Mouse (Mus musculus) adipocyte (in vitro differentiated cells): ENCODE measurements around the gene Atg14.
"Not testable (repeated sequence)": the region's sequence is repeated elsewhere in the genome, so short reads cannot be mapped to it uniquely, and the experiment has no call there.

Source experiments
- DNase-seq: peaks from one replicate; pipeline ENCODE4 v3.0.0-alpha.2; 2016; ENCODE audit warnings: low spot score

Atg14 gene

DNA sequence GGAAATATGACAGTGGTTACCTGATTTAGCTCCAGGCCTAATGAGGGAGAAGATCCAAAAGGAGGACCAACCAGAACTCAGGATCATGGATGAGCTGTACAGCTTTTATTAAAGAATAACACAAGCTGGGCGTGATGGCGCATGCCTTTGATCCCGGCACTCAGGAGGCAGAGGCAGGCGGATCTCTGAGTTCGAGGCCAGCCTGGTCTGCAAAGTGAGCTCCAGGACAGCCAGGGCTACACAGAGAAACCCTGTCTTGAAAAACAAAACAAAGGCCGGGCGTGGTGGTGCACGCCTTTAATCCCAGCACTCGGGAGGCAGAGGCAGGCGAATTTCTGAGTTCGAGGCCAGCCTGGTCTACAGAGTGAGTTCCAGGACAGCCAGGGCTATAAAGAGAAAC is at the start of gene Atg14:
TSS of gene Atg14 (minus strand) at position 101 of the 400 bp plus-strand sequence.
- DNase-seq, result not testable (repeated sequence)

DNA sequence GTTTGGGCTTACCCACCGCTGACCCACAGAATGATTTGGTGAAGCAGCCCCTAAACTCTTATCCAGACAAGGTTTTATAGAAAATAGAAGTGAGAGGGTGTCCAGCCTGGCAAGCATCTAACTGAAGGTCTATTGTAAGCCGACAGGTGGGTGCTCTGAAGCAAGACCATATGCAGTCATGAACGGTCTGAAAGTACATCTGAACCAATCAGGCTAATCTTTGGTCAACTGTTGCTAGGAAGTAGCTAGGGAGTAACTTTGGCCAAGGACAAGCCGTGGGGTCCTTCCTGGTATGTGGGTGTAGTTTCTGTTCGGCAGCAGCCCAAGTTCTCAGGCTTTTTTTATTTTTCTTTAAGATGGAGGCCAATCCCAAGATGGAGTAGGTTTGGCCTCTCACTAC is 48.4 kb upstream of the Atg14 start:
- no peak for DNase-seq

DNA sequence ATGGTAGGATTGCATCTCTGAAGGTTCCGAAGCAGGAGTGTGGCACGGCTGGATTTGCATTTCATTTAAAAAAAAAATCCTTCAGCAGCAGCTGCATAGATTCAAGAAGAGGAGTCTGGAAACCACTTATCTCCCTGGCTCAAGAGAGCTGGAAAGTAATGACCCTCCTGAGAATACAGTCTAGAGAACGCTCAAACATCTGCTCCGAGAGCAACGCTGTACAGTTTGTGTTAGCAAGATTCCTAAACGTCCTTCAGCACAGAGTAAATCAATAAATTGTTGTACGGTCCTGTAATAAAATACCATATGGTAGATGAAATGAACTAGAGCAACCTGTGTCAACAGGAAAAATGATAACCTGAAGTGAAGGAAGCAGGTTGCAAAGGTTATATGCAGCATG is 42.8 kb upstream of the Atg14 start:
- DNase-seq, result no peak

DNA sequence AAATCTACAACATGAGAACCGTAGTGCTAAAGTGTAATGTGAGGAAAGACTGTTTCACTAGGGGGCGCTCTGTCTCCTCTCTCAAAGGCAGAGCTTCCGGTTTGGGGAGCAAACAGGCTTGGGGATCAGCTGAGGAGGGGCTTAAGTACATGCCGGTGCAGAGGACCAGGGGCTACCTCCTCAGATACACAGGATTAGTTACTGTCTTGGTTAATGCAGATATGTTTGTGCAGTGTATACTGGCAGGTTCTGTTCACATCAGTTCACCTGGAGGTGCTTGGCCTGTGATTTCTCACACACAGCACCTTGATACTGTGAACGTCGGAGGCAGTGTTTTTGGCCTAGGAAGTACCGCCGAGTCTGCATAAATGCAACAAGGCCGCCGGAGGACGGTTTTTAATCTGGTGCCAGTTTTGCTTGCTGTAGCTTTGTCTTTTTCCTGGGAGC is 27.5 kb upstream of the Atg14 start:
- DNase-seq, result peak; percentile 58

DNA sequence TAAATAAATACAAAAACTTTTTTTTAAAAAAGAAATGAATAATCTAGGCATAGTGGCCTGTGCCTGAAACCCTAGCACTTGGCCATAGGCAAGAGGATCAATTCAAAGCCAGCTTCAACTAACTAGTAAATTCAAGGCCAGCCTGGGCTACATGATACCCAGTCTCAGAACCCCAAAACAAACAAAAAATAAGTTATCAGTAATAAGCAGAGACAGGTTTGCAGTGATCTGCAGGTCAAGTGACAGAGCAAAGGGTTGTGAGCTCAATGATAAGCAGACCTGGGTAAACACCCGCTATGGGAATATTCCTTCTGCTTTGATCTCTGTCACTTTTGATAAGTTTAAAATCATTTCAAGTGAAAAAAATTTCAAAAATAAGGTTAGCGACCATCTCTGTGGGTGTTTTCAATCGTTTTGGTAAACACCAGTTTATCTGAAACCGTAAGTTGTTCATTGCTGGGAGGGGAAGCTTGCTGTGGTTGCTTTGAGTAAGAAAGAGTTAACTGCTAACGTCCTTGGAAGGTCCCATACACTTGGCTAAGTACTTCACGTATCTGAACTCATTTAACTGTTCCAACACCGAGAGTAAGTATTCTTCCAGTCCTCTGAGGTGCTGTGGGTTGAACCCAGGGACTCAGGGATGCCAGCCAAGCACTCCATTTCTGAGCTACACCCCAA is 24.1 kb upstream of the Atg14 start:
- no peak for DNase-seq

DNA sequence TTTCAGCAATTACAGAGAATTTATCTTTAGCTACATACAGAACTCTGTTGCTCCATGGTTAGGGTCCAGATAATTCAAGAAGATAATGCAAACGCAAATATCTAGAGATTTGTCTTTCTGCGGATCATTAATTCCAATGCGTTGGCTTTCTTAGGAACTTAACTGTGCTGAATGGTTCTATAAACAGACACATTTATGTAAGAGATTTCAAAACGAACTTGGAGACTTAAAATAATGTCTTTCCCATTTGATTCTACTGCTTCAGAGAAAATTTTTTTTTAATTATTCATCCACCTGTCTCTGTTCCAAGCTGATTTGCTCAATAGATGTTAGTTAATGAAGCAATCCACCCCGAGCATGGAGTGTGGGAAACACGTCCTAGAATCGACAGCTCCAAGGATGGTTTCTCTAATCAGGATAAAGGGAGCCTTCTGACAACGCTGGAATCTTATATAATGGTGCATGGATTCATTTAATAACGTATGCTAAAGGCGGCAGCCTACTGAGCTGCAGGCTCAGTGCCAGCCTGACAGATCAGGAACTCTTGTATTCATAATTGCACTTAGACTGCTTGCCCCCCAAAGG is 20.0 kb upstream of the Atg14 start:
- DNase-seq, result peak; percentile 54

DNA sequence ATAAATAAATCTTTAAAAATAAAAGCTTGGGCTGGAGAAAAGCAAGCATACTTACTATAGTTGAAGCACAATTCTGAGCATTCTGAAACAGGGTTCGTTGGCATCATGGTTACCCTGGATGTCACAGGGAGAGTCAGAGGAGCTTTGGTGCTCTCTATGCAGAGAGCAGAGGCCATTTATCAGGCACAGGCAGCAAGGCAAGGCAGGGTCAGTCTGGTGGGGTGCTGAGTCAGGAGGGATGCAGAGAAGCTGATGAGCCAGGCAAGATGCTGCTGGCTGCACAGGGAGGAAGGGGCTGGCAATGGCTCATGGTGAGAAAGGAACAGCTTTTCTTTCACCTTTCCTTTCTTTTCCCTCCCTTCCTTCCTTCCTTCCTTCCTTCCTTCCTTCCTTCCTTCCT is 19.0 kb upstream of the Atg14 start:
- no peak for DNase-seq

DNA sequence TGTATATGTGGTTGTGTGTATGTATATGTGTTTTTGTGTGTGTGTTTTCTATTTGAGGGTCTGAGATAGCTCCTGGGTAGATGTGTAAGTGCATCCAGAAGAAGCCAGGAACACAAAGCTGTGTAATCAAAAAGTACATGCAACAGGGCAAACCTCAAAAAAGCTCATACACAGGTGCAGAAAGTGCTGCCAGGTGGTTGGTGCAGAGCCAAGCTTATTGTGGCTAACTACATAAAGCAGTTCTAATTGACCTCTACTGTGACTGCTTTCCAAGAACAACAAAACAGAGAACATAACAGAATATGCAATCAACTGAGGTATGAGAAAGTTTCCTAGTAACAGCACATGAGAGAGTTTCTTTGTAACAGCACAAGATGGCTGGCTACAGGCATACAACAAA is 13.9 kb upstream of the Atg14 start:
- DNase-seq, result no peak

DNA sequence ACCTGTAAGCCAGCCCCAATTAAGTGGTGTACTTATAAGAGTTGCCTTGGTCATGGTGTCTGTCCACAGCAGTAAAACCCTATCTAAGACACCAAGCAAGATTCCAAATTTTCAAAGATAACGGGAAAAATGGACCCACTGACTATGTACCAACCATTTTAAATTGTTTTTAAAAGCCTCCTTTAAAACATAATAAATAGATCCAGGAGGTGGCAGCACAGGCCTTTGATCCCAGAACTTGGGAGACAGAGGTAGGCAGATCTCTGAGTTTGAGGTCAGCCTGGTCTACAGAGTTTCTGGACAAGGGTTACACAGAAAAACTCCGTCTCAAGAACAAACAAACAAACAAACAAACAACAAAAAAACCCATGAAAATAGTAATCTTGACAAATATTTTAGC is 11.2 kb upstream of the Atg14 start:
- DNase-seq, result no peak

DNA sequence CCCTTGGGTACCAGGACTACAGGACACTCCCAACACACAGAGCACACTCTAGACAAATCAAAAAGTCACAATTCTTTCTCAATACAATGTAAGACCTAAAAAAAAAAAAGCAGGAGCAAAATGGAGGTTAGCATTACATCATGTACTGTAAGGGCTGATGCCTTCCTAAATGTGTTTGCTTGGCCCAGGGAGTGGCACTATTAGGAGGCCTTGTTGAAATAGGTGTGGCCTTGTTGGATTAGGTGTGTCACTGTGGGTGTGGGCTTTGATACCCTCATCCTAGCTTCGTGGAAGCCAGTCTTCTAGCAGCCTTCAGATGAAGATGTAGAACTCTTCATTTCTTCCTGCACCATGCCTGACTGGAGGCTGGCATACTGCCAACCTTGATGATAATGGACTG is 10.8 kb upstream of the Atg14 start:
- no peak for DNase-seq

DNA sequence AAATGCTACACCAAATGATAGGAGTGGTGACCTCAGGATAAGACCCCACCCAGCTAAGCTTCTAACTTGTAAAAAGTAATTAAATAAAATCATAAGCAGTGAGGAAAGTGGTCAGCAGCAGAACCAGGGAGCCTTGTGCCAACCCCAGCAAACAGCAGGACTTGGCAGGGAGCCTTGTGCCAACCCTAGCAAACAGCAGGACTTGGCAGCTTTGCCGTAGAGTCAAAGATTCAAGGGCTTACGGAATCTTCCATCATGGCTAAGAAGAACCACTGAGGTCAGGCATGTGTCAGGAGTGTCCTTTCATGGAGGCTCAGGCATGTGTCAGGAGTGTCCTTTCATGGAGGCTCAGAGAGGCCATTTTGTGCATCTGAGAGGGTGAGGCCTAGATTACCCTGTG is 7.6 kb upstream of the Atg14 start:
- DNase-seq, result peak; percentile 69

DNA sequence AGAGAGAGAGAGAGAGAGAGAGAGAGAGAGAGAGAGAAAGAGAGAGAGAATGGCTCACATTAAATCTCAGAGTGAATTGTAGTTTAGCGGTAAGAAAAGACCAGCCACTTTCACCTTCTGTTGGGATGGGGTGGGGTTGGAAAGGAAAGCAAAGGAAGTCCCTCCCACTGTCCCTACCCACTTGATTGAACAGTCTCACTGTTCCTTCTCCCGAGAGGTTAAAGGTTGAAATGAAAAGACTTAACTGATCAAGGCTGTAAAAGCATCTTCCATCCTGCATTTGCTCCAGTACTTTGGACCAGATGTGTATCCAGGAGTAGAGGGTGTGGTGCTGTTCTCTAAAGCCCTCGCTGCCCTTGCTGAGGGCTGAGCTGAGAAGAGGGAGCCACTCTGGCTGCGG is 6.2 kb upstream of the Atg14 start:
- no peak for DNase-seq

DNA sequence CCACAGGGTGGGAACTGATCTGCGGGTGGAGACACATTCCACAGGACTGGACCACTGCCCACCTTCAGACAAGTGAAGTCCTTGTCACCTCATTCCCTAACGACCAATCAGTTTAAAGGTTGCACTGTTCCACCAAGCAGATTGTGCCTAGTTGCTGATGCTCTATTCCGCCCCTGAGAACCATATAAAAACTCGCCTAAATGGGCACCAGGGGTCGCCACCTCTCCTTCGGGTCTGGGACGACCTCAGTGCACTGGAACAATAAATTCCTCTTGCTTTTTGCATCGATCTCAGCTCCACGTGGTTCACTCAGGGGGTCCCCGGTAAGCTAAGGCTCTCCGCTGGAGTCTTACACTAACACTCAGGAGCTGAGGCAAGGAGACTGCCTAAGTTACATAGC is 4.3 kb upstream of the Atg14 start:
- DNase-seq, result no peak

DNA sequence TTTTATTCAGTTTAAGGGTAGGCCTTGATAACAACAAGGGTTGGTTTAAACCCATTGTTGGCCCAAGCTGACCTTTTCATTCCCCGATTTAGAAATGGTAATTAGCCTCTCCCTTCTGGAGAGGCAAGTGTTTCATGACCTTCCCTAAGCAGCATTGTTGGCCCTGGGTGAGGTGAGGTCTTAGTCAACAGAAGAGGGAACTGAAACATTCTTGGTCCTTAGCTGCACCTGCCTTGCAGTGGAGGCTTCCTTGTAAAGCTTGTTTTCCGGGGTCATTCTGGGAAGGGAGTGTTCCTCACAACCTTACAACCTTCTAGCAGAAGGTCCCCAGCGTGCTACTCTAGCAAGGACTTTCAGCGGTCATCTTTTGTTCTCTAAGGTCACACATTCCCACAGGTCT is 2.3 kb upstream of the Atg14 start:
- DNase-seq, result no peak

DNA sequence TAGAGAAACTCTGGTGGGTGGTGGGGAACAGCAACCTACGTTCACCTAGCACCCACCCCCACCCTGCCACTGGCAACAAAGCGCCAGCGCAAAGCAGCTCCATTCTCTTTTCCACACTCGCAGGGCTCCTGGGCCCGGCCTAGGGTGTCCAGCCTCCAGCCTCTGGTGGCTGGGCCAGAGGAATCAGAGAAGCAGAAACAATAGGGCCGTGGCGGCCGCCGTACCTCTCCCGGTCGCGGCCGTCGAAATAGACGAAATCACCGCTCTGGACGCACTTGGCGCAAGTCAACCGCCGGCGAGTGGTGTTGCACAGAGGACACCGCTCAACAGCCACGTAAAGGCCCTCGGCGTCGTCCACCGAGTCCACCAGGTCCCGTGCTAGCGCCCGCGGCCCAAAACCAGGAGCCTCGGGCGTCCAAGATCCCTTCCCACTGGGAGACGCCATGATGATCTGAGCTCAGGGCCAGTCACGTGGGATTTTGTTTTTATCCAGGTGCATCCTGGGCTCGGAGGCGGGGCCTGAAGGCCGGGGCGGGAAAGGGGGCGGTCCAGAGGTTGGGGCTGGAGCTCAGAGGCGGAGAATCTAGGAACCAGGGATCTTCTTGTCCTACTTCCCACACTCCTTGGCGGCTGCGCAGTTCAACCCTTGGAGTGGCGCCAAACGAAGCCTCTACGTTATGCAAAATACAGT is 2.3 kb downstream of the Atg14 start:
- peak; percentile 96 for DNase-seq

DNA sequence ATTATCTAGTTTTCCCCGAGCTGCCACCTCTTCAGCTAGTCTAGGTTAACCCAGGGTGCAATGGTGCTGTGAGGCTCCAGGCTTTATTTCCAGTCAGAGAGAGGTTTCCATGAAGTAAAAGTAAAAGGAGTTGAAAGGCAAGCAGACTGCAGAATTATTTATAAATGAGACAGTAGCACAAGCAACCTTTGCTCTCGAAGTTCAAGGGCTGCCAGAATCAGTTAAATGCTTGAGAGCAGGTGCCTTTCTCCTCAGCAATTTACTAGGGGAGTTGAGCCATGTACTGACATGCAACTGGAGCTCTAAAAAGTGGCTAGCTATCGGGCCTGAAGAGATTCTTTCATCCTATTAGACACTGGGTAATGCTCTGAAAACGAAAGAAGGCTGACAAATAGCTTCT is 7.3 kb downstream of the Atg14 start:
- no peak for DNase-seq

DNA sequence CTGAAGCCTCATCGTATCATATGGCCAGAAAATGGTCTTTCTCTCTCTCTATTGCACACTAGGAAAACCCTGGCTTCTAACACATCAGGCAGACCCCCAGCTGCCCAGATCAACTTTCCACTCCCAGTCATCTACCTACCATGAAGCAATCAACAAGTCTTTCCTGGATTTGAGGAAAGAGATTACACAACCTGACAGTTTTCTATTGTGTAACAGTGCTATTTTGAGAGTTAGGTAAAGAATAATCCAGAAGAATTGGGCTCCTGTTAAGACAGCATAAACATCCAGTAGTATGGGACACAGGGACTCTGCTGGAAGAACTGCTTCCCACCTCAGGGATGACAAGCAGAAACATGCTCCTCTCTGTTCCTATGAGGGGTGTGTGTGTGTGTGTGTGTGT is 7.9 kb downstream of the Atg14 start:
- peak; percentile 16 for DNase-seq

DNA sequence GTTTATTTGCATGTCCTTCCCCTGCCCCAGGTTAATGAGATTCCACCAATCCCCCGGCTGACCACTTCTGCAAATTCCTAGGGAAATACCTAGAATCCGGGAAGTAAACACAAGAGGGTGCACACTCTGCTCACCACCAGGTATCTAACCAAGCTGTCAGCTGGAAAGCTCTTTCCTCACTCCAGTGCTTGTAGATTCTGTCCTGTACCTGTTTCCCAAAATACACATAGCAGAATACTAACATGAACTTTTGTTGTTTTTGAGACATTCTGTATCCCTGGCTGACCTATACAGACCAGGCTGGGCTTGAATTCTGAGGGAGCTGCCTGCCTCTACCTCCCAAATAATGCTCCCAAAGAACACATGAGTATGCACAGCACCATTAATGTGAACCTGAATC is 9.7 kb downstream of the Atg14 start:
- no peak for DNase-seq

DNA sequence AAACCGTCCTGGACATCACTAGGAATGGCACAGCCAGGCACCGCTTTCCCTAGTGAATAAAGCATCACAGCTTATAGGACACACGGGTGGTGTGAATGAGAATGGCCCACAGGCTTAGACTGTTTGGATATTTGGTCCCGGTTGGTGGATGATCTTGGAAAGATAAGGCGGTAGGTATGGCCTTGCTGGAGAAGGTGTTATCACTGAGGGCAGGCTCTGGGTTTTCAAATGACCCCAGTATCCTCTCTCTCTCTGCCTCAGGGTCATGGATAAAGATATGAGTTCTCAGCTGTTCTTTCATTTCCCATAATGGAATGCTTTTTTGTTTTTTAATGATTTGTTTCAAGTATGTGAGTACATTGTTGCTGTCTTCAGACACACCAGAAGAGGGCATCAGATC is 15.2 kb downstream of the Atg14 start:
- DNase-seq, result no peak

DNA sequence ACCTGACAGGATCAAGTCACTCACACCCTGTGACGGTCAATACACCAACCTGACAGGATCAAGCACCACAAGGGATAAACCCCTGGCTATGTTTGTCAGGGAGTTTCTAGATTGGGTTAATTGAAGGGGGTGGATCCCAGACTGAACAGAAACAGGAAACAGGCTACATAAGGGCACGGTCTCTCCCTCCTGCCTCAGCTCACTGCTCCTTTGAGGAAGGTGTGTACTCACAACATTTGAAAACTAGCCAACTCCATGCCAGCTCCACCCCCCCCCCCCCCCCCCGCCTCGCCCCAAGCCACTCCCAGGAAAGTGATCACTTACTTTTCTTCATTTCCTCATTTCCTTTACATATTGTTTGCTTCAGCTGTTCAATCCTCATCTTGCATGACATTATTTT is 16.2 kb downstream of the Atg14 start:
- DNase-seq, result no peak

DNA sequence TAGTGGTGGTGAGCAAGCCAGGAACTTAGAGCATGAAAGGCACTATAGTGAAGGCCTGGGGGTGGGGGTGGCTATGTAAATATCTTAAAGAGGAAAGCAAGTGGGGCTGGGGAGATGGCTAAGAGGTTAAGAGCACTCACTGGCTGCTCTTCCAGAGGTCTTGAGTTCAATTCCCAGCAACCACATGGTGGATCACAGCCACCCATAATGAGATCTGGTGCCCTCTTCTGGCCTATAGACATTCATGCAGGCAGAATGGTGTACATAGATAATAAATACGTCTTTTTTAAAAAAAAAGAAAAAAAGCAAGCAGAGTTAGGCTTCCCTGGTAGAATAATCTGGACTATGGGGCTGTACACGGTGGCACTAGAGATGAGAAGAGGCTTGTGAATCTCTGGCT is 17.1 kb downstream of the Atg14 start:
- DNase-seq, result no peak

DNA sequence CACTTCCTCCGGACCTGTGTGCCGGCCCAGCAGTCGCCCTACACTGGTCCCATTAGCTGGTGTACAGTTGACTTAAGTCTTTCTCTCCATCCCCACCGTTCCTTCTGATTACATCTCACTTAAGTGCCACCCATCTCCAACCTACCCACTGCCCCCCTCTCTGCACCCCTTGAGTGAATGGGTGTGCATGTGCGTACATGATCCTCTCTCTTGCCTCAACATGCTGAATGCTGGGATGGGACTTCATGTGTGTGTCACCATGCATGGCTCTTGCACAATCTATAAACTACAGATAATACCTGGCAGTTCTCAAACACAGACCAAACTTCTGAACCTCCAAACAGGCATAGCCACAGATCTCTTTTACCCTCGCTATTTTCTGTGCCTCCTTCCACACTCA is 18.8 kb downstream of the Atg14 start:
- DNase-seq, result no peak

DNA sequence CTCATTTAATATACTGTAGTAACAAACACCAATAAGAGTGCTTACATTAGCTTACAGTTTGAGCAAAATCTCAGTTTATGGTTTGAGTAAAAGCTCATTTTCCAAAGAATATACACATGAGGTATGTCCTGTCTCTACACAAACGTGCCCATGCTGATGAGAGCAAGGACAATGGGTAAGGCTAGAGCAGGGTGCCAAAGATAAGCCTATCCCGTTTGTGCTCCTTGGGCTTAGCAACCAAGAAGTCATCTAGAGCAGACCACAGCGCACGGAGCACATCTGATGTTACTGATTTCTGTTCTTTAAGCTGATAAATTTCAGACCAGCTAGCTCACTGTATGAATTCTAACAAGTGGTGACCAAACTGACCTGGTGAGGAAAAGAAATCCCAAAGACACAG is 25.6 kb downstream of the Atg14 start:
- DNase-seq, result no peak

DNA sequence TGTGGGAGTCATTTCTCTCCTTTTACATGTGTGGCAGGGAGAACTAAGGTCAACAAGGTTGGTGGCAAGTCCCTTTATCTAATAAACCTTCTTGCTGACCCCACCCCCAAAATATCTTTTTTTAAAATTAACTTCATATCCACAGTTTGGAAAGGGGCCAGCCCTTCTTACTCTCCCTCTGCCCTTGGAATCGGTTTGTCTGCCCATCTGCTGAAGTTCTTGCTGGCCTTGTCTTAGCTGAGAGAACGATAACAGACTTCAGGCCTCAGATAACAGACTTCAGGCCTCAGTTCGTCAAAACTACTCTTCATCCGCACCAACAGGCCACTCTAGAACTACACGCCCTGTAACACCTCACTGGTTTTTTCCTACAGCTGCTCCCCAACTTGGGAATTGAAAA is 26.2 kb downstream of the Atg14 start:
- no peak for DNase-seq
